Mouse (Mus musculus): ENCODE results near the gene Lsm3.

DNA sequence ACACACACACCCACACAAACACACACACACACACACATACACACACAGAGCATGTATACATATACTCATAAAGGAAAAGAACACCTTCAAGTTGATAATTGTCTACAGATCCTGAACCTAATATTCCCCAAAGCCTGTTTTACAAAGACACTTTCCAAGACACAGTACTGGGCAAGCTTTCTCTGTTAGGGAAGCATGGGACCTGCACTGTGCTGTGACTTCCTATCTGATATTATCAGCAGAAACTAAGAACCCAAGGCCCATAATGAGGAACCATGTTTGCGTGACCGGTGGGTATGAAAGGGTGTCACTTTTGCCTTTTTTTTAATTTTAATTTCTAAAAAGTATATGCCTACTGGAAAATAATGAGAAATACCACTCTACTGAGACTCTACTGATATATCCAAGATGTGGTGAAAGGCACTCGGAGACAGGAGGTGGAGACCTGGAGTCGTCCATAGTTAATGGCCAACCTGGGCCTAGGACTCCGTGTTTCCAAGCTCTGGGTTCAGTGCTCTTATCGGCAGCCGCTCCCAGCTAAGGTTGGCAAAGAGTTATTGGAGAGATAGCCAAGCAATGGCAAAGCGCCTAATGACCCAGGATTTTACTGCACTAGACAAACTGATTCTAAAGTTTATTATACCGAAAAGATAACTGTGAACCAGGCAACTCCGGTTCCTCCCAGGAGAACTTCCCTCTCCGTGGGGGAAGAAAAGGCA, 20.5 kb downstream of the Lsm3 start:
- TF ChIP-seq CTCF (IDR thresholded peaks at IDR 0.05; ENCODE audit: borderline replicate concordance, insufficient read depth, low read length) (no peak), POLR2A (IDR thresholded peaks at IDR 0.05; ENCODE audit: low read depth, low read length) (no peak)
